Mouse (Mus musculus) cortical plate, adult 2 months (tissue): ENCODE measurements at regions not wholly inside any gene's neighbourhood (a gene's known extent, or its start where the extent isn't known, plus 50 kb on each side); places are given as distances from the start of the nearest gene placed in this dataset.

ENCODE experiments used
- H3K27ac ChIP-seq: fragments of 200-500 bp; 2 replicates; pipeline ENCODE4 v1.5.1; 2012; ENCODE audit warnings: low read length, control low read depth, inconsistent platforms; ENCODE audit not compliant: insufficient read depth
- H3K4me1 ChIP-seq: fragments of 200-500 bp; 2 replicates; pipeline ENCODE4 v1.6.1; 2011; ENCODE audit warnings: low read length; ENCODE audit not compliant: control insufficient read depth, insufficient read depth
- H3K4me3 ChIP-seq: fragments of 200-500 bp; 2 replicates; pipeline ENCODE4 v1.5.1; 2011; ENCODE audit warnings: mild to moderate bottlenecking, low read length, control low read depth; ENCODE audit not compliant: insufficient read depth
- CTCF ChIP-seq: fragments of 200-500 bp; IDR thresholded peaks from 2 replicates; pipeline ENCODE4 v1.5.1; 2011; ENCODE audit warnings: mild to moderate bottlenecking, control low read depth, low read length; ENCODE audit not compliant: insufficient read depth; ENCODE audit errors: extremely low read depth
- POLR2A ChIP-seq: fragments of 200-500 bp; IDR thresholded peaks from 2 replicates; pipeline ENCODE4 v1.6.1; 2011; ENCODE audit warnings: mild to moderate bottlenecking, low read length, control low read depth; ENCODE audit not compliant: insufficient read depth; ENCODE audit errors: extremely low read depth

DNA sequence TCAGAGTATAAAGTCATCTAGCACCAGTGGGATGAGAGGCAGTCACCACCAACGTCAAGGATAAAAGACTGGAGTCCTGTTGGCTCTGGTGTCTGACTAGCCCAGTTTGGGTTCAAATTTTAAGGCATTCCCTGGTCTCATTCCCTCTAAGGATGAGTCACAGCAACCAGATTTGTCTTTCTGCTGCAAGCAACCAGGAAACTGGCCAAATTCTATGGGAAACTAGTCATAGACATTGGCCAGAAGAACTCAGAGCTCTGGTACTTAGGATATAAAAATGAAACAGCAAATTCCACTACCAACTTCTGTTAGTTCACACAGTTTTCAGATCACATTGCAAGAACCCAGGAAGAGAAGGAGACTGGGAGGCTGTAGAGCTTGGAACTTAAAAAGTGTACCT is 126.2 kb downstream of the Cdca7 start:
- H3K4me1 ChIP-seq, result no peaks in the 10 kb centered on the region; the same call in 1 of the 2 replicates
- no peak overlapping the region for H3K27ac ChIP-seq
- no peak for TF ChIP-seq CTCF
- TF ChIP-seq POLR2A, result no peak
- no peak overlapping the region for H3K4me3 ChIP-seq

DNA sequence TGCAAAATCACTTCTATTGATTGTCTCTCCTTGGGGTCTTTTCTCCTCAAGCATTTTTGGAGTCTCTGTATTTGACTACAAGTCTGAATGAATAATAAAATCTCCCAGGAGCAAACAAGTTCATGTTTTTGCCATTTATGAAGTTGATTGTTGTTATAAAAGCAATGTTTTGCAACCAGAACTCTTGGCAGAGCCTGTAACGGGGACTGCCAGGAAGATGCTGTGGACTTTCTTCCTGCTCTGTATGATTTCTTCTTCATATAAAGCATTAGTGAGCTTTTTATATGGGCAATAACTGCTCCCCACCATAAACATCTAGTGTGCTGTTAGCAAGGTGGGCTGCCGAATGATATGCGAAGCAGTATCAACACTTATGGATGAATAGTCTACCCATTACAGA is 136.3 kb downstream of the Cdca7 start:
- TF ChIP-seq POLR2A (no peak), CTCF (no peak)

GRCm38 (mm10) chr2:72614256-72614655 is 138.3 kb downstream of the Cdca7 start:
- no peaks in the 10 kb centered on the region for H3K4me1 ChIP-seq
- H3K27ac ChIP-seq, result no peak overlapping the region
- no peak for TF ChIP-seq POLR2A
- no peak for TF ChIP-seq CTCF

More for the DNA sequence above, 136.3 kb downstream of the Cdca7 start:
- no peak overlapping the region for H3K4me3 ChIP-seq
- no peak overlapping the region for H3K27ac ChIP-seq
- H3K4me1 ChIP-seq, result no peaks in the 10 kb centered on the region

DNA sequence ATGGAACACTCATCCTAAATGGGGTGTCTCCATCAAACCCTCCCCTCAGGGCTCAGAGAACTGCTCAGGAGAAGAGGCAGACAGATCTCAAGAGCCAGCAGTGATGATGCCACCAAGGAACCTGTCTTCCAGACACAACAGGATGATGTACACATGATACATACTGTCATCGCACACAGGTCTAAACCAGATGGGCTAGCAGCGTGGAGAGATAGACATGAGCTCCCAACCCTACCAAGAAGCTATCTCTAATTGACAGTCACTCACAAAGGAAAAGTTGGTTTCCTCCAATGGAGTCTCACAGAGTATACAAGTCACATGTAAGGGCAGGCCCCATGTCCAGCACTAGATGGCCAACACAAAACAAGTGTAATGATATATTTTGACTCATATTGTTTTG is 139.9 kb downstream of the Cdca7 start:
- H3K4me1 ChIP-seq, result no peaks in the 10 kb centered on the region
- H3K27ac ChIP-seq, result no peak overlapping the region
- TF ChIP-seq POLR2A (no peak), CTCF (no peak)
- H3K4me3 ChIP-seq, result no peak overlapping the region

More at GRCm38 (mm10) chr2:72614256-72614655, 138.3 kb downstream of the Cdca7 start:
- H3K4me3 ChIP-seq, result no peak overlapping the region

DNA sequence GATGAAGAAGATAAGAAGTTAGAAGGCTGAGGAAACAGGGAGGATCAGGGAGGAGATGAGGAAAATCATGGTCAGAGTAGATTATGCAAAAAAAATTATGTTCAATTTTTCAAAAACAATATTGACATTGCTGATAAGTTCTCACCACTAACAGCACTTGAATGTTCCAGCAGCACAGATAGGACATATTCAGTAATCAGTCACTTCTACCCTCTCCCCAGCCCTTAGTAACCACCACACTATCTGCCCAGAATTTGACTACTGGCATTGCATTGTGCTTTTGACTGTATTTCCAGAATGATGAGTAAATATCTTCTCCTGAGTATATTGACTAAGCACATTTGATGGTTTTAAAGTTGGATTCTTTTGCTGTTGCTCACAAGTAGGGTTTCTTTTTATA is 140.5 kb downstream of the Cdca7 start:
- Histone ChIP-seq H3K27ac (no peak overlapping the region), H3K4me3 (no peak overlapping the region), H3K4me1 (no peaks in the 10 kb centered on the region)
- TF ChIP-seq POLR2A (no peak), CTCF (no peak)

DNA sequence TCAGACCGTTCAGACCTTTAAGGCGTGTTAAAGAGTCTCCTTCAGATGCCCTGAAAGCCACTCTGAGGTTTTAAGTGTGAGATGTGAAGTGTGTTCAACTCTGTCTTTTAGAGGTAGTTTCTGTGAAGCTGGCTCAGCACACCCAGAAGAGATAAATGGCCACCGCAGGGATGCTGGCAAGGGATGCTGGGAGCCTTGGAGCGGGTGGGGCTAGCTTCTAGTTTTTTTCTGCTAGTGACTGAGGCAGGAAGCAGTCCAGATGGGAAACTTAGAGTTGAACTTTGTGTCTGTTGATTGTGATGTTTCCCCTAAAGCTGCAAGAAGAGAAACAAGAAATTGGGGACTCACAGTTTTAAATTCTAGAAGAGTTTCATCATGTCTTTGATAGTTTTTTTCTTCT is 143.5 kb downstream of the Cdca7 start:
- Histone ChIP-seq H3K4me1 (no peaks in the 10 kb centered on the region), H3K4me3 (no peak overlapping the region), H3K27ac (no peak overlapping the region)
- TF ChIP-seq CTCF (no peak), POLR2A (no peak)

- H3K4me3 ChIP-seq, result no peak overlapping the region
- H3K27ac ChIP-seq, result no peak overlapping the region
- TF ChIP-seq POLR2A (no peak), CTCF (no peak)
- no peaks in the 10 kb centered on the region for H3K4me1 ChIP-seq
Observed at GRCm38 (mm10) chr2:72620182-72620652, 144.3 kb downstream of the Cdca7 start.

DNA sequence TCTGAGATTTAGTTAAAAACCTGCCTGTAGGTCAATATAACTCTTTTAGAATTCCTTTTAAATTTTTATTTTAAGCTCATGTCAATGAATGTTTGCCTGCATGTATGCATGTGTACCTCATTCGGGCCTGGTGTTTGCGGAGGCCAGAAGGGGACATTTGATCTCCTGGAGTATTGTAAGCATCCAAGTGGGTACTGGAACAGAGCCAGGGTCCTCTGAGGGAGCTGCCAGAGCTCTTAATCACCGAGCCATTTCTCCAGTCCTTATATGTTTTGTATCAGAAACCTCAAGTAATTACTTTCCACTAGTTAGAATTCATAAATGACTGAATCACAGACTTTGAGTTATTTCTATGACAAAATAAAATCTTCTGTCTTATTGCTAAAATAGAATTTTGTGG is 152.0 kb downstream of the Cdca7 start:
- TF ChIP-seq POLR2A (no peak), CTCF (no peak)
- Histone ChIP-seq H3K4me1 (no peaks in the 10 kb centered on the region; the same call in 1 of the 2 replicates), H3K4me3 (no peak overlapping the region), H3K27ac (no peak overlapping the region)

- Histone ChIP-seq H3K27ac (no peak overlapping the region), H3K4me3 (no peak overlapping the region), H3K4me1 (no peaks in the 10 kb centered on the region; the same call in 1 of the 2 replicates)
- TF ChIP-seq CTCF (no peak), POLR2A (no peak)
Observed at GRCm38 (mm10) chr2:72628626-72629470, 152.9 kb downstream of the Cdca7 start.

DNA sequence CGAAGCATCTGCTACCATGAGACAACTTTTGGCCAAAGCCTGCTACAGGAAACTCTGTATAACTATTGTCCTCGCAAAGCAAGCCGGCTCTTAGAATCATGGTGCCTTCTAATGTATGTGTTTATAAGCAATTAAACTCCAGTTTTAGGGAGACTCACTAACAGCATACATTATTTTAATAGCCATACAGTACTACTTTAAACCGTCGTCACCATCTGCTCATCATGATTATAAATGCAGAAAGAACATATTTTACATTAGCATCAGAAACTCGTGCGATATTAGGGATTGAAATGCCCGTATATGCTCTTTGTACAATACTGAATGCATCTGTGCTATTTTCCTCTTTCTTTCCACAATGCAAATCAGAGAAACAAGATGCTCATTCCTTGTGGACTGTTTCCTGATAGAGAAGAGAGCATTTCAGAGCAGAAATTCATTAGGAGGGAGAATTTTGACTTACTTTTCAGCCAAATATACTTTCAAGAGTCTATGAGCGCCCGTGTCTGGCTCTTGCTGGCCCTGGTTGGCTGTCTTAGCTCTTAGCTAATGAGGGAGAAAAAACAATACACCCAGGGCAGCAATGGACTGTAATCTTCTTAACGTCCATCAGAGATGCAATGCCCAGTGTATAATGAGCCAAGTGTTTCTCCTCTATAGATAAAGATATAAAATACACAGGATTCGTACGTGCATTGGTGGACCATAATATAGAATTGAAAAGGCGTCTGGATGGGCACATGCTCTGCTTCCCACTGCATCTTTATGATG is 153.9 kb downstream of the Cdca7 start:
- Histone ChIP-seq H3K4me1 (no peaks in the 10 kb centered on the region; the same call in 1 of the 2 replicates), H3K4me3 (no peak overlapping the region), H3K27ac (no peak overlapping the region)
- TF ChIP-seq CTCF (no peak), POLR2A (no peak)
